Mouse (Mus musculus): Measurements from ENCODE around the gene Tmem143.
A peak's percentile ranks its signal among the peaks of the same experiment; 100 is the strongest.
"Not testable (repeated sequence)": the region's sequence is repeated elsewhere in the genome, so short reads cannot be mapped to it uniquely, and the experiment has no call there.

The Tmem143 gene

GRCm38 (mm10) chr7:45896517-45897257 is at the start of gene Tmem143, which contains the start of gene Syngr4:
Tmem143 (plus strand) TSS chr7:45896941.
Syngr4 (minus strand) TSS chr7:45896714.
- DNase-seq = peak; percentile 100

GRCm38 (mm10) chr7:45848447-45849027 is 48.2 kb upstream of the Tmem143 start:
- no peak for DNase-seq

- peak; percentile 82 for DNase-seq
These were observed 46.1 kb upstream of the Tmem143 start for GRCm38 (mm10) chr7:45850661-45851060.

GRCm38 (mm10) chr7:45853089-45853488 is 43.7 kb upstream of the Tmem143 start:
- peak; percentile 81 for DNase-seq

GRCm38 (mm10) chr7:45856950-45857901 is 39.5 kb upstream of the Tmem143 start:
- DNase-seq = peak; percentile 93

GRCm38 (mm10) chr7:45859008-45859407 is 37.7 kb upstream of the Tmem143 start:
- no peak for DNase-seq

- no peak for DNase-seq
These were observed 33.9 kb upstream of the Tmem143 start for GRCm38 (mm10) chr7:45862804-45863203.

GRCm38 (mm10) chr7:45864435-45864834 is 32.3 kb upstream of the Tmem143 start:
- peak; percentile 83 for DNase-seq

- peak; percentile 100 for DNase-seq
These were observed 30.5 kb upstream of the Tmem143 start for GRCm38 (mm10) chr7:45865925-45866910.

GRCm38 (mm10) chr7:45867871-45868270 is 28.9 kb upstream of the Tmem143 start:
- no peak for DNase-seq

- DNase-seq = no peak
These were observed 27.6 kb upstream of the Tmem143 start for GRCm38 (mm10) chr7:45869107-45869670.

- DNase-seq = peak; percentile 94
These were observed 27.0 kb upstream of the Tmem143 start for GRCm38 (mm10) chr7:45869787-45870186.

GRCm38 (mm10) chr7:45870282-45871058 is 26.3 kb upstream of the Tmem143 start:
- peak; percentile 91 for DNase-seq

- peak; percentile 99 for DNase-seq
These were observed 24.1 kb upstream of the Tmem143 start, which contains the start of gene Kdelr1 for GRCm38 (mm10) chr7:45872624-45873023. Kdelr1 (plus strand) TSS chr7:45872772.

- peak; percentile 97 for DNase-seq
These were observed 23.4 kb upstream of the Tmem143 start for GRCm38 (mm10) chr7:45873061-45873947.

- DNase-seq = no peak
These were observed 19.8 kb upstream of the Tmem143 start for GRCm38 (mm10) chr7:45876895-45877294.

- not testable (repeated sequence) for DNase-seq
These were observed 18.5 kb upstream of the Tmem143 start, which contains the start of gene Grin2d for GRCm38 (mm10) chr7:45878278-45878677. Grin2d (minus strand) TSS chr7:45878378.

GRCm38 (mm10) chr7:45880531-45880930 is 16.2 kb upstream of the Tmem143 start:
- DNase-seq = no peak

GRCm38 (mm10) chr7:45881011-45881410 is 15.7 kb upstream of the Tmem143 start:
- no peak for DNase-seq

All from heart, adult 11 months (tissue).